Mouse (Mus musculus) liver, embryonic 14.5 days (tissue): ENCODE results near the gene Tmem151a. TPM values are rescaled to one million over a fixed set of nuclear protein-coding genes. Genes with fewer than 3 reads are reported as not detected.

Experiments used
- ATAC-seq: fragments of 200-750 bp; cut with Nextera tagmentation; 2 replicates; pipeline ENCODE4 v1.8.0; 2017; ENCODE audit warnings: moderate number of reproducible peaks, mild to moderate bottlenecking, moderate library complexity; ENCODE audit not compliant: insufficient read depth
- DNase-seq, 3 experiments: peaks; one replicate each; pipeline ENCODE4 v3.0.0-alpha.2; 2012 to 2013; ENCODE audit warnings: low read depth in 3 of 3, low spot score in 3 of 3
- H3K27ac ChIP-seq: fragments of 300-500 bp; sonication (generic); 2 replicates; pipeline ENCODE4 v1.5.1; 2014; ENCODE audit warnings: moderate library complexity, mild to moderate bottlenecking, control low read depth, inconsistent platforms
- H3K27me3 ChIP-seq: fragments of 300-500 bp; sonication (generic); 2 replicates; pipeline ENCODE4 v1.6.1; 2014; ENCODE audit warnings: mild to moderate bottlenecking, low read length, moderate library complexity; ENCODE audit not compliant: control insufficient read depth, insufficient read depth
- H3K36me3 ChIP-seq: fragments of 300-500 bp; sonication (generic); replicated peaks from 2 replicates; pipeline ENCODE4 v1.6.1; 2014; ENCODE audit warnings: low read depth; ENCODE audit not compliant: control insufficient read depth, insufficient read depth
- H3K4me1 ChIP-seq, 2 experiments: fragments of 200-500 bp in 1 of 2; fragments of 300-500 bp in 1 of 2; sonication (generic) in 1 of 2; replicated peaks; 2 replicates each; pipeline ENCODE4 v1.6.1; 2012 to 2014; ENCODE audit warnings: antibody characterized with exemption in 1 of 2, inconsistent platforms in 1 of 2, low read length in 1 of 2; ENCODE audit not compliant: control insufficient read depth in 2 of 2, insufficient read depth in 2 of 2
- H3K4me2 ChIP-seq: fragments of 300-500 bp; sonication (generic); 2 replicates; pipeline ENCODE4 v1.6.1; 2014; ENCODE audit warnings: low read depth, mild to moderate bottlenecking, control low read depth, moderate library complexity
- H3K4me3 ChIP-seq, 2 experiments: fragments of 200-500 bp in 1 of 2; fragments of 300-500 bp in 1 of 2; sonication (generic) in 1 of 2; 2 replicates each; pipeline ENCODE4 v1.5.1; 2012 to 2014; ENCODE audit warnings: low read depth in 2 of 2, low read length in 2 of 2, mild to moderate bottlenecking in 2 of 2, control low read depth in 1 of 2, inconsistent platforms in 1 of 2, moderate library complexity in 1 of 2; ENCODE audit not compliant: insufficient read depth in 1 of 2
- H3K9ac ChIP-seq: fragments of 300-500 bp; sonication (generic); replicated peaks from 2 replicates; pipeline ENCODE4 v1.6.1; 2014; ENCODE audit warnings: mild to moderate bottlenecking, control low read depth, moderate library complexity
- H3K9me3 ChIP-seq: fragments of 300-500 bp; sonication (generic); 2 replicates; pipeline ENCODE4 v1.6.1; 2016; ENCODE audit warnings: low read length, mixed read lengths; ENCODE audit not compliant: control insufficient read depth
- CTCF ChIP-seq: IDR thresholded peaks from 2 replicates; pipeline ENCODE4 v1.5.1; 2016; ENCODE audit warnings: antibody characterized with exemption, low read depth, control low read depth
- EP300 ChIP-seq: IDR thresholded peaks from 2 replicates; pipeline ENCODE4 v1.6.1; 2016; ENCODE audit warnings: antibody characterized with exemption, low read depth
- WGBS: fragments of 180-500 bp; shearing (Covaris S2); extraction: QIAGEN DNeasy Blood & Tissue Kit; methylation state at CpG from one replicate; pipeline ENCODE4 v1.1.7; 2014; ENCODE audit not compliant: insufficient replicate concordance; 5-methylcytosine and 5-hydroxymethylcytosine counted together
- polyA plus RNA-seq, 2 experiments: library from polyadenylated mRNA; depleted of rRNA in 1 of 2; stranded (reverse) in 1 of 2; unstranded in 1 of 2; fragments of >200 nt; fragmentation: Nextera tagmentation in 1 of 2; extraction: Ambion mirVana in 1 of 2; gene quantifications; 2 replicates each; pipeline versions ENCODE4 v1.2.1 to v1.2.3; 2012 to 2014

The Tmem151a gene
- polyA plus RNA-seq, 2 experiments = 0.18 to 0.25 TPM

- H3K4me3 ChIP-seq = no peak overlapping the region
- TF ChIP-seq EP300 (no peak), CTCF (no peak)
- no peak for ATAC-seq
- no peak overlapping the region for H3K27ac ChIP-seq
- no peak overlapping the region for H3K4me2 ChIP-seq
- H3K4me1 ChIP-seq = no peaks in the 10 kb centered on the region
- no peak for DNase-seq
- no peaks in the 10 kb centered on the region for H3K36me3 ChIP-seq
- H3K27me3 ChIP-seq = peaks cover 6% of the 10 kb centered on the region
- WGBS = 57% methylated on average over 10 of the region's 10 CpGs
- H3K9ac ChIP-seq = no peak overlapping the region
- H3K9me3 ChIP-seq = no peaks in the 10 kb centered on the region
These were observed 37.2 kb upstream of the Tmem151a start for GRCm38 (mm10) chr19:5122492-5122891.

GRCm38 (mm10) chr19:5118384-5118698, 33.0 kb upstream of the Tmem151a start, which contains the start of gene Klc2:
TSS of gene Klc2 (minus strand) at chr19:5118560.
- no peak for ATAC-seq
- H3K27ac ChIP-seq = no peak within 1 kb of the TSS
- WGBS = 3% methylated on average over 18 of the region's 18 CpGs

GRCm38 (mm10) chr19:5117494-5118383, 32.4 kb upstream of the Tmem151a start:
- WGBS = under 1% methylated on average over 82 of the region's 83 CpGs
- H3K36me3 ChIP-seq = no peaks in the 10 kb centered on the region
- no peaks in the 10 kb centered on the region for H3K4me1 ChIP-seq
- ATAC-seq (peak; percentile 79), DNase-seq (peak; percentile 46 to 65 (median 54))
- H3K9me3 ChIP-seq = no peaks in the 10 kb centered on the region
- no peak overlapping the region for H3K27ac ChIP-seq
- peaks cover 6% of the 10 kb centered on the region for H3K27me3 ChIP-seq
- H3K4me3 ChIP-seq = peak overlapping the region; percentile 65 to 82
- peak overlapping the region; percentile 98 for H3K4me2 ChIP-seq
- TF ChIP-seq EP300 = no peak
- peak; percentile 96 for TF ChIP-seq CTCF
- peak overlapping the region; percentile 75 for H3K9ac ChIP-seq

More at GRCm38 (mm10) chr19:5118384-5118698, 33.0 kb upstream of the Tmem151a start, which contains the start of gene Klc2:
- peak within 1 kb of the TSS; percentile 65 to 82 for H3K4me3 ChIP-seq
- peaks cover 6% of the 10 kb centered on the region for H3K27me3 ChIP-seq
- TF ChIP-seq EP300 (no peak), CTCF (no peak)
- H3K36me3 ChIP-seq = no peaks in the 10 kb centered on the region
- peak within 1 kb of the TSS; percentile 75 for H3K9ac ChIP-seq
- H3K4me2 ChIP-seq = peak within 1 kb of the TSS; percentile 98
- no peaks in the 10 kb centered on the region for H3K9me3 ChIP-seq
- no peaks in the 10 kb centered on the region for H3K4me1 ChIP-seq
- no peak for DNase-seq

- Histone ChIP-seq H3K4me2 (no peak overlapping the region), H3K9me3 (no peaks in the 10 kb centered on the region), H3K27ac (no peak overlapping the region), H3K36me3 (no peaks in the 10 kb centered on the region), H3K4me3 (no peak overlapping the region), H3K4me1 (no peaks in the 10 kb centered on the region), H3K9ac (no peak overlapping the region), H3K27me3 (peaks cover 6% of the 10 kb centered on the region)
- 73% methylated on average over 7 of the region's 7 CpGs for WGBS
- ATAC-seq (no peak), DNase-seq (no peak)
- TF ChIP-seq CTCF = no peak
- TF ChIP-seq EP300 = no peak
These were observed 28.5 kb upstream of the Tmem151a start for GRCm38 (mm10) chr19:5113783-5114182.

- DNase-seq = no peak
- WGBS = 69% methylated on average over 18 of the region's 19 CpGs
These were observed 24.5 kb upstream of the Tmem151a start for GRCm38 (mm10) chr19:5109659-5110453.

More at GRCm38 (mm10) chr19:5109659-5110453, 24.5 kb upstream of the Tmem151a start:
- Histone ChIP-seq H3K27me3 (no peaks in the 10 kb centered on the region), H3K4me3 (no peak overlapping the region), H3K36me3 (no peaks in the 10 kb centered on the region), H3K9me3 (no peaks in the 10 kb centered on the region), H3K4me2 (no peak overlapping the region), H3K4me1 (peaks cover 4 to 11% of the 10 kb centered on the region in 2 experiments), H3K27ac (no peak overlapping the region), H3K9ac (no peak overlapping the region)
- peak; percentile 61 for TF ChIP-seq CTCF
- no peak for TF ChIP-seq EP300
- no peak for ATAC-seq
